Mouse (Mus musculus) lung, postnatal 0 days (tissue): ENCODE measurements at regions not wholly inside any gene's neighbourhood (a gene's known extent, or its start where the extent isn't known, plus 50 kb on each side); places are given as distances from the start of the nearest gene placed in this dataset.

Source experiments
- ATAC-seq: fragments of 200-750 bp; cut with Nextera tagmentation; 2 replicates; pipeline ENCODE4 v1.8.0; 2017; ENCODE audit warnings: moderate library complexity
- DNase-seq: peaks from one replicate; pipeline ENCODE4 v3.0.0-alpha.2; 2016; ENCODE audit warnings: low spot score
- H3K27ac ChIP-seq: fragments of 300-500 bp; sonication (generic); 2 replicates; pipeline ENCODE4 v1.5.1; 2014; ENCODE audit warnings: antibody characterized with exemption, mild to moderate bottlenecking, low read length, mixed read lengths
- H3K27me3 ChIP-seq: fragments of 300-500 bp; sonication (generic); replicated peaks from 2 replicates; pipeline ENCODE4 v1.6.1; 2014; ENCODE audit warnings: low read length, mixed read lengths; ENCODE audit not compliant: insufficient read depth
- H3K36me3 ChIP-seq: fragments of 300-500 bp; sonication (generic); 2 replicates; pipeline ENCODE4 v1.6.1; 2014; ENCODE audit warnings: low read length, mixed read lengths; ENCODE audit not compliant: insufficient read depth
- H3K4me1 ChIP-seq: fragments of 300-500 bp; sonication (generic); 2 replicates; pipeline ENCODE4 v1.6.1; 2014; ENCODE audit warnings: antibody characterized with exemption, low read depth, low read length, mixed read lengths; ENCODE audit not compliant: insufficient read depth
- H3K4me2 ChIP-seq: fragments of 300-500 bp; sonication (generic); replicated peaks from 2 replicates; pipeline ENCODE4 v1.6.1; 2014; ENCODE audit warnings: low read depth, mild to moderate bottlenecking, low read length, moderate library complexity, mixed read lengths
- H3K4me3 ChIP-seq: fragments of 300-500 bp; sonication (generic); 2 replicates; pipeline ENCODE4 v1.5.1; 2014; ENCODE audit warnings: low read depth, low read length
- H3K9ac ChIP-seq: fragments of 300-500 bp; sonication (generic); replicated peaks from 2 replicates; pipeline ENCODE4 v1.6.1; 2014; ENCODE audit warnings: low read depth, mild to moderate bottlenecking
- H3K9me3 ChIP-seq: fragments of 300-500 bp; sonication (generic); 2 replicates; pipeline ENCODE4 v1.6.1; 2016; ENCODE audit warnings: low read length, mixed read lengths
- CTCF ChIP-seq: IDR thresholded peaks from 2 replicates; pipeline ENCODE4 v1.5.1; 2016; ENCODE audit warnings: antibody characterized with exemption, mild to moderate bottlenecking
- EP300 ChIP-seq: IDR thresholded peaks from 2 replicates; pipeline ENCODE4 v1.6.1; 2016; ENCODE audit warnings: antibody characterized with exemption, mild to moderate bottlenecking, control low read depth
- WGBS: fragments of 180-500 bp; shearing (Covaris S2); extraction: QIAGEN DNeasy Blood & Tissue Kit; methylation state at CpG from one replicate; pipeline ENCODE4 v1.1.7; 2014; 5-methylcytosine and 5-hydroxymethylcytosine counted together

DNA sequence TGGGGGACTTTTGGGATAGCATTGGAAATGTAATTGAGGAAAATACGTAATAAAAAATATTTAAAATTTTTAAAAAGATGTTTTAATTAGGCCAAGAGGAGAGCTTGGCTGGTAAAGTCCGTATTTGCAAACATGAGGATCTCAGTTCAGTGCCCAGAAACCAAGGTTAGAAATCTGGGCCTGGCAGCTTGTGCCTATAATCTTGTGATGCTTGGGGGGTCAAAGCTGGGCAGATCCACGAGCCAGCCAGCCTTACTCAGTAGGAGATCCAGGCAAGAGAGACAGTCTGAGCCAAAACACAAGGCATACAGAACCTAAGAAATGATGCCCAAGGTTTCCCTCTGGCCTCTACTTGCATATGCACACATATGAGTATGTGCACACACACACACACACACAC lies 54.1 kb upstream of the Cxadr start:
- WGBS = 86% methylated on average over 3 of the region's 3 CpGs
- DNase-seq (no peak), ATAC-seq (no peak)
- H3K27me3 ChIP-seq = no peaks in the 10 kb centered on the region
- H3K4me1 ChIP-seq = no peaks in the 10 kb centered on the region
- no peaks in the 10 kb centered on the region for H3K36me3 ChIP-seq
- TF ChIP-seq CTCF (no peak), EP300 (no peak)
- H3K9ac ChIP-seq = no peak overlapping the region
- H3K4me2 ChIP-seq = no peak overlapping the region
- no peak overlapping the region for H3K27ac ChIP-seq
- no peaks in the 10 kb centered on the region for H3K9me3 ChIP-seq
- H3K4me3 ChIP-seq = no peak overlapping the region

- WGBS = 16% methylated on average over 3 of the region's 3 CpGs
- H3K4me1 ChIP-seq = no peaks in the 10 kb centered on the region
- H3K4me3 ChIP-seq = no peak overlapping the region
- H3K27me3 ChIP-seq = no peaks in the 10 kb centered on the region
- no peaks in the 10 kb centered on the region for H3K36me3 ChIP-seq
- ATAC-seq (no peak), DNase-seq (peak; percentile 14)
- H3K9ac ChIP-seq = no peak overlapping the region
- no peak overlapping the region for H3K27ac ChIP-seq
- no peak overlapping the region for H3K4me2 ChIP-seq
- H3K9me3 ChIP-seq = no peaks in the 10 kb centered on the region
- peak; percentile 32; the same call in 1 of the 2 replicates for TF ChIP-seq EP300
- TF ChIP-seq CTCF = no peak
Observed at GRCm38 (mm10) chr16:78242678-78243077, 58.6 kb upstream of the Cxadr start.

DNA sequence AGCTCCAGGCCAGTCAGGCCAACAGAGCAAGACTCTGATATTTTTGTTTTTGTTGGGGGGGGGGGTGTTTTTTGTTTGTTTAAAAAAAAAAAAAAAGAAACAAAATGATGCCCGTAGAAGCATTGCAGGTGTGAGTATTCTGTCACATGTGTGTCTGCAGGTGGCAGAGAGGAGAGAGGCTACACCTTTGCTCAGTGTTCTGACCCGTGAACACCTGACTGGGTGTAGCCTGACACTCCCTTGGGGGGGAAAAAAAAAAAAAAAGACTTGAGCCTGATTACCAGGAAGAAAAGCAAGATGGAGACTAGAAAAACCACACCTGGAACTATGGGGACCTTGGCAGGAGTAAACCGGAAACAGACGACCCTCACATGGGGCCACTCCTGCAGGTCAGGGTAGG lies 61.1 kb upstream of the Cxadr start:
- Histone ChIP-seq H3K4me3 (no peak overlapping the region), H3K36me3 (no peaks in the 10 kb centered on the region), H3K27me3 (no peaks in the 10 kb centered on the region), H3K27ac (no peak overlapping the region), H3K4me1 (peaks cover 4% of the 10 kb centered on the region; the same call in 1 of the 2 replicates), H3K4me2 (no peak overlapping the region), H3K9me3 (no peaks in the 10 kb centered on the region), H3K9ac (no peak overlapping the region)
- DNase-seq (no peak), ATAC-seq (no peak)
- 88% methylated on average over 4 of the region's 4 CpGs for WGBS
- TF ChIP-seq EP300 = no peak
- TF ChIP-seq CTCF = no peak

DNA sequence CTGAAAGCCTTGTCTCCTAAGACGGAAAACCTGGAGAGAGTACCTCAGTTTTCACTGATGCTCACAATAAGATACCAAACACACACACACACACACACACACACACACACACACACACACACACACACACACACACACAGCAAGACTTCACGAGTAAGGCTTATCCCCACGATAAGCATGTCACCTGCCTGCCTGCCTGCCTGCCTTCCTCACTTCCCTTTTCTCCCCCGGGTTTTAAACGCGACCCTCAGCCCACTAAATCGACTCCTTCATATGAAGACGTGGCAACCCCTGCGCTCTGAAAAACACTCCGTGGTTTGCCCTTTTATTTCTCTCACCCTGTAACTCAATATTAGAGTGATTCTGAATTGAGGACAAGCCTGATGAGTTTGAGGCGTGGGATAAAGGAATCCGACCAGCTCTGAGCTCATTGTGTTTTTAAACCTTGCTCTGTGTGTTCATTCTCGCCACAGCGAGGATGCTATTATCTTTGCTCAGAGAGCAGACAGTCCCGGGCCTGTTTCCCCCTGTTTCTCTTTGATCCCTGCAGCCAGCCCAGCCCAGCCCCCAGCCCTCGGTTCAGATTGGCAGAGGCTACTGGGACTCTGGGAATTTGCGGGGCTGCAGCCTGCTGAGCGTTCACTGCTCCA lies 63.1 kb upstream of the Cxadr start:
- peak; percentile 14 for DNase-seq
- Histone ChIP-seq H3K9ac (no peak overlapping the region), H3K27ac (no peak overlapping the region), H3K4me3 (peak overlapping the region; percentile 45), H3K27me3 (no peaks in the 10 kb centered on the region), H3K4me2 (peak overlapping the region; percentile 76), H3K4me1 (peaks cover 4% of the 10 kb centered on the region; the same call in 1 of the 2 replicates), H3K36me3 (no peaks in the 10 kb centered on the region), H3K9me3 (no peaks in the 10 kb centered on the region)
- TF ChIP-seq EP300 = no peak
- no peak for ATAC-seq
- WGBS = 3% methylated on average over 17 of the region's 18 CpGs

DNA sequence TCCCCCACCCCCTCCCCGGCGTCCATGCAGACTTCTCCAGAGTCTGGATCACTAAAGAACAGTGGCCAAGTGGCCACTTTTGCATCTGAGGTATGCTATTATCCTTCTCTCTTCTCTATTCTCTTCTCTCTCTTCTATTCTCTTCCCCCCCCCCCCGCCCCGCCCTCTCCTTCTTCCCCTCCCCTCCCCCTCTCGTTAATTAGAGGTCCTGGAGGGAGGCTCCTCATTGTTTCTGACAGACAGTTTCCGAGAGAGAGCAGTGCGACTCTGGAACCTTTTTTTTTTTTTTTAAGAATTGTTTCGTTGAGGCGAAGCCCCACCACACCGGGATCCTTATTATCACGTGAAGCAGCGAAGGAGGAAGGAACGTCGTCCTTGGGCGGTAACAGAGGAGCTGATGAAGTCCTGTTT lies 63.6 kb upstream of the Cxadr start:
- DNase-seq (peak; percentile 55), ATAC-seq (peak; percentile 36)
- peak overlapping the region; percentile 45 for H3K4me3 ChIP-seq
- no peak overlapping the region for H3K27ac ChIP-seq
- H3K9me3 ChIP-seq = no peaks in the 10 kb centered on the region
- no peak overlapping the region for H3K9ac ChIP-seq
- TF ChIP-seq CTCF (no peak), EP300 (no peak)
- H3K4me1 ChIP-seq = peaks cover 4% of the 10 kb centered on the region; the same call in 1 of the 2 replicates
- no peaks in the 10 kb centered on the region for H3K27me3 ChIP-seq
- WGBS = under 1% methylated on average over 13 of the region's 15 CpGs
- no peaks in the 10 kb centered on the region for H3K36me3 ChIP-seq
- peak overlapping the region; percentile 76 for H3K4me2 ChIP-seq

DNA sequence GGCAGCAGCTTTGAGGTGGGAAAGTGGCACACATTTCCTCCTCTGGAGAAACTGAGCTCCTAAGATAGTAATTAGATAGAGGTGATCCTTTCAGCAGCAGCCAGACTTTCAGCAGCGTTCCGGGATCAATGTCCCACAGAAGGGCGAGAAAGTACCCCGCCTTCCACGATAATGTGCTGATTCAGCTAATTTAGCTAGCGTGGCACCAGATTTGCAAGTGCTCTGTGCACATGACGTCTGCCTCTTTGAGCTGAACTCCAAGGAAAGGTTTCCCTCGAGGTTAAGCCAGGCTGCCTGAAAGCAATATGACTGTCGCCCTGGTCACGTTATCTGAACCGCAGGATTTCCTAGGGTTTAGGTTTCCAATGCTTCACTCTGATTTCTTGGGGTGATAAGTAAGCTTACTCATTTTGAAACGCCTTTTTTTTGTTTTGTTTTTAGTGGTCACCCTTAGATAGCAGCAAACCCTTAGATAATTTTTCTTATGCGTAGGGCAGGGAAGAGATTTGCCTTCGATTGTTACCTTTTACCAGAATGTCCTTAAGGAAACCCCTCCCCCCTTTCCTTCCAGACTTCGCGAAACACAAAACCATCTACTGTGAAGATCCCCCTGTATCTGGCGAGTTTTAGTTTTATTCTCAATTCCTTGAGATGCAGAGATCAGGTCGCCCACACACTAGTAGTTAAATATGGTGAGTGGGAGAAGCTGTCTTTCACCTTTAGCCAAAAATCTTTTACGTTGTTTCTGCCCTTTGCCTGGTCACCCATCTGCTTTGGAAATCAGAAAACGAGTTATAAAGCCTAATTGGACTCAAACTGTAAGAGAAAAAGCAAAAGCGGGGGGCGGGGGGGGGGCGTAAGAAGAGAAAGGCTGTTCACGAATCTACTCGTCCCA lies 64.3 kb upstream of the Cxadr start:
- WGBS = 5% methylated on average over 25 of the region's 25 CpGs

More for the DNA sequence above, 64.3 kb upstream of the Cxadr start:
- Histone ChIP-seq H3K36me3 (no peaks in the 10 kb centered on the region), H3K4me1 (peaks cover 4% of the 10 kb centered on the region; the same call in 1 of the 2 replicates), H3K4me3 (peak overlapping the region; percentile 45), H3K9me3 (no peaks in the 10 kb centered on the region), H3K27me3 (no peaks in the 10 kb centered on the region), H3K9ac (no peak overlapping the region), H3K27ac (no peak overlapping the region), H3K4me2 (peak overlapping the region; percentile 76)
- DNase-seq (peak; percentile 63), ATAC-seq (peak; percentile 60)
- no peak for TF ChIP-seq EP300
- TF ChIP-seq CTCF = no peak
